Mouse (Mus musculus): ENCODE results near the gene Gm6812. TPM values are rescaled to one million over a fixed set of nuclear protein-coding genes. Genes with fewer than 3 reads are reported as not detected.
"Not testable (repeated sequence)": the region's sequence is repeated elsewhere in the genome, so short reads cannot be mapped to it uniquely, and the experiment has no call there.

Gm6812 gene
- not detected in 2 replicates for polyA plus RNA-seq (2016; fragmentation: Nextera tagmentation; extraction: Ambion mirVana)

- not testable (repeated sequence) for H3K9me3 ChIP-seq (replicated peaks); H3K4me3 ChIP-seq; ATAC-seq (ENCODE audit: low FRiP score); H3K9ac ChIP-seq; H3K4me1 ChIP-seq; H3K27me3 ChIP-seq; H3K4me2 ChIP-seq (replicated peaks); H3K27ac ChIP-seq; H3K36me3 ChIP-seq
- WGBS: 75% methylated on average over 4 of the region's 5 CpGs
Measured at GRCm38 (mm10) chrX:68892953-68893352, at the start of gene Gm6812. Gene Gm6812, minus strand, starts transcription at chrX:68893053.

- no peaks in the 10 kb centered on the region for H3K27me3 ChIP-seq
- no peak overlapping the region for H3K4me3 ChIP-seq
- H3K27ac ChIP-seq: no peak overlapping the region
- H3K9ac ChIP-seq: no peak overlapping the region
- WGBS: 34% methylated on average over 2 of the region's 2 CpGs
- H3K4me1 ChIP-seq: no peaks in the 10 kb centered on the region
- H3K9me3 ChIP-seq (replicated peaks): no peaks in the 10 kb centered on the region
- no peak for ATAC-seq (ENCODE audit: low FRiP score)
- H3K36me3 ChIP-seq: no peaks in the 10 kb centered on the region
- H3K4me2 ChIP-seq (replicated peaks): no peak overlapping the region
Measured at GRCm38 (mm10) chrX:68865145-68865544, 27.7 kb downstream of the Gm6812 start.

Other genes with a start within 250 kb of the Gm6812 start
- gene Fmr1, start 214.5 kb downstream of the Gm6812 start, polyA plus RNA-seq (2016; fragmentation: Nextera tagmentation; extraction: Ambion mirVana): 76.0 and 82.6 TPM in 2 replicates
- gene Fmr1nb, start 131.2 kb downstream of the Gm6812 start, polyA plus RNA-seq (2016; fragmentation: Nextera tagmentation; extraction: Ambion mirVana): not detected in 2 replicates
- 3.1 and 4.1 TPM in 2 replicates for gene Gm14698, start 72.0 kb downstream of the Gm6812 start, polyA plus RNA-seq (2016; fragmentation: Nextera tagmentation; extraction: Ambion mirVana)

Measured in hindbrain, embryonic 12.5 days (tissue).